Comparison of ENCODE assay signal across 8 mouse cellular contexts in the genomic region with DNA sequence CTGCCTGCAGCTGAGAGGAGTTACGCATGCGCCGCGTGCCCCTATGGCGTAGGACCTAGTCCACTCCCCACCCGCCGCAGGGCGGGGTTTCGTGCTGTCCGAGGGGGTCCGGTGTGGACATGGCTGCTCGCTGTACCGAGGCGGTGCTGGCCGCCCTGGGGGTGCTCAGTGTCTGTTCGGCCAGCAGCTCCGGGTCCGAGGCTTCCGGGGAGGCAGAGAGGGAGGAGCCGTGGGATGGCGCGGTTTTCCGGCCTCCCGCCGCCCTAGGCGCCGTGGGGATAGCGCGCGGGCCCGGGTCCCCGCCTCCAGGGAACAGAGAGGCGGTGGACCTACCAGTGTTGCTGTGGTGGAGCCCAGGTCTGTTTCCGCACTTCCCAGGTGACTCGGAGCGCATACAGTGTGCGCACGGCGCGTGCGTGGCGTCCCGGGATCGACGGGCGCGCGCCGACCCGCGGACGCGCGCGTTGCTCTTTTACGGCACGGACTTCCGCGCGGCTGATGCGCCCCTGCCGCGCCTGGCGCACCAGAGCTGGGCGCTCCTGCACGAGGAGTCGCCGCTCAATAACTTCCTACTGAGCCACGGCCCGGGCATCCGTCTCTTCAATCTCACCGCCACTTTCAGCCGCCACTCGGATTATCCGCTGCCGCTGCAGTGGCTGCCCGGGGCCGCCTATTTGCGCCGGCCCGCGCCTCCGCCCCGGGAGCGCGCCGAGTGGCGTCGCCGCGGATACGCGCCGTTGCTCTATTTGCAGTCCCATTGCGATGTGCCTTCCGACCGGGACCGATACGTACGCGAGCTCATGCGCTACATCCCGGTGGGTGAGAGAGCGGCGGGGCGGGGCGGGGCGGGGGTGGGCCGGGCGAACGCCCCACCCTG. TPM values are rescaled to one million over a fixed set of nuclear protein-coding genes. Genes with fewer than 3 reads are reported as not detected.
A peak's percentile ranks its signal among the peaks of the same experiment; 100 is the strongest.
DNase-seq lines count a peak whose midpoint lies in the region; ATAC-seq and TF ChIP-seq lines count a peak whose summit lies in the region.

A gene (plus strand): TSS at position 85 of the 877 bp plus-strand sequence.

- in situ Hi-C loops in Patski (cut with MboI; ENCODE audit: low pct_unique_long_range_greater_than_20kb) = loop anchor here (5.0 kb wide), 1 partner anchor 102 kb away; no protein-coding TSS in a partner anchor

- peak within 1 kb of the TSS; percentile 96 for H3K27ac ChIP-seq in hindbrain, embryonic 12.5 days

- under 1% methylated on average over 110 of the region's 111 CpGs for WGBS in hindbrain, embryonic 12.5 days

- H3K4me1 ChIP-seq in hindbrain, embryonic 12.5 days = peaks cover 50% of the 10 kb centered on the region

- peak within 1 kb of the TSS; percentile 64 for H3K4me3 ChIP-seq in hindbrain, embryonic 12.5 days

- no peaks in the 10 kb centered on the region for H3K9me3 ChIP-seq in hindbrain, embryonic 12.5 days (replicated peaks)

- CTCF ChIA-PET in Patski (lab: Charles Lee) = no interaction called here

- TF ChIP-seq CTCF in Patski (IDR thresholded peaks at IDR 0.05) = no peak

- POLR2A ChIA-PET in Patski (lab: Charles Lee) = interaction anchor here (0.9 to 1.9 kb wide), 2 partner anchors 10 to 12 kb away, joined by 3 to 5 read pairs; no protein-coding TSS in a partner anchor

- H3K36me3 ChIP-seq in hindbrain, embryonic 12.5 days = peaks cover 48% of the 10 kb centered on the region

- no peaks in the 10 kb centered on the region for H3K27me3 ChIP-seq in Patski
- H3K27me3 ChIP-seq in hindbrain, embryonic 12.5 days = no peaks in the 10 kb centered on the region

- no peak for DNase-seq in Patski (ENCODE audit: low read depth, low spot score)
- DNase-seq in cerebellum, postnatal 10 days = peak; percentile 94 to 96
- DNase-seq in frontal cortex, postnatal 14 days (ENCODE audit: low spot score in 2 of 2) = peak; percentile 80 to 82
- peak; percentile 74 to 78 for DNase-seq in layer of hippocampus, postnatal 25 days (ENCODE audit: extremely low spot score in 1 of 2, low spot score in 1 of 2)
- DNase-seq in lung, postnatal 14 days = peak; percentile 89
- DNase-seq in ovary, postnatal 36 days (ENCODE audit: low spot score) = peak; percentile 89
- DNase-seq in thymus, postnatal 14 days = peak; percentile 82

- peak; percentile 78 for ATAC-seq in Patski
- peak; percentile 94 for ATAC-seq in hindbrain, embryonic 12.5 days (ENCODE audit: low FRiP score)

- H3K4me2 ChIP-seq in hindbrain, embryonic 12.5 days (replicated peaks) = peak within 1 kb of the TSS; percentile 83

- peak within 1 kb of the TSS; percentile 76 for H3K9ac ChIP-seq in hindbrain, embryonic 12.5 days

RNA-seq across cellular contexts. Expression of the gene that starts here (rescaled TPM):
- polyA plus RNA-seq in Patski (2021) = 9.2 TPM
- polyA plus RNA-seq in hindbrain, embryonic 12.5 days (2016; fragmentation: Nextera tagmentation; extraction: Ambion mirVana) = 32.0 and 33.4 TPM in 2 replicates
- total RNA-seq in layer of hippocampus, postnatal 25 days (2021) = 10 to 100 TPM; 15.6 to 16.0 TPM
